Mouse (Mus musculus) CH12.LX (cell line): ENCODE measurements around the gene Gm20538.

Experiments used
- BHLHE40 ChIP-seq: IDR thresholded peaks from 2 replicates; pipeline ENCODE4 v1.6.1; 2011; ENCODE audit warnings: mild to moderate bottlenecking, low read depth, low read length, improper control_type of control experiment
- CTCF ChIP-seq, 2 experiments: IDR thresholded peaks in 1 of 2; conservative IDR thresholded peaks in 1 of 2; 2 replicates each; pipeline ENCODE4 v1.5.1; 2011 to 2012; ENCODE audit warnings: low read depth in 2 of 2, low read length in 2 of 2, improper control_type of control experiment in 1 of 2, inconsistent platforms in 1 of 2, mild to moderate bottlenecking in 1 of 2, moderate library complexity in 1 of 2
- E2F4 ChIP-seq: IDR thresholded peaks from 2 replicates; pipeline ENCODE4 v1.6.1; 2011; ENCODE audit warnings: low read depth, low read length, improper control_type of control experiment; ENCODE audit not compliant: insufficient replicate concordance
- ELF1 ChIP-seq: IDR thresholded peaks from 2 replicates; pipeline ENCODE4 v1.6.1; 2014; ENCODE audit warnings: low read depth, mild to moderate bottlenecking, inconsistent platforms, low read length, improper control_type of control experiment
- EP300 ChIP-seq: IDR thresholded peaks from 2 replicates; pipeline ENCODE4 v1.6.1; 2011; ENCODE audit warnings: low read length, improper control_type of control experiment
- JUN ChIP-seq: IDR thresholded peaks from 2 replicates; pipeline ENCODE4 v1.6.1; 2011; ENCODE audit warnings: low read depth, mild to moderate bottlenecking, low read length, improper control_type of control experiment, moderate library complexity; ENCODE audit not compliant: insufficient read depth
- MAX ChIP-seq: IDR thresholded peaks from 2 replicates; pipeline ENCODE4 v1.6.1; 2011; ENCODE audit warnings: low read length, improper control_type of control experiment
- POLR2A ChIP-seq: IDR thresholded peaks from 2 replicates; pipeline ENCODE4 v1.6.1; 2011; ENCODE audit warnings: low read depth, mild to moderate bottlenecking, improper control_type of control experiment, low read length
- TBP ChIP-seq: conservative IDR thresholded peaks from 2 replicates; pipeline ENCODE4 v1.6.1; 2011; ENCODE audit warnings: low read depth, low read length, improper control_type of control experiment
- ZC3H11A ChIP-seq: IDR thresholded peaks from 2 replicates; pipeline ENCODE4 v1.6.1; 2012; ENCODE audit warnings: low read depth, mild to moderate bottlenecking, inconsistent platforms, low read length, improper control_type of control experiment
- ZMIZ1 ChIP-seq: IDR thresholded peaks from 2 replicates; pipeline ENCODE4 v1.6.1; 2012; ENCODE audit warnings: low read depth, mild to moderate bottlenecking, inconsistent platforms, low read length, improper control_type of control experiment
- ZNF384 ChIP-seq: IDR thresholded peaks from 2 replicates; pipeline ENCODE4 v1.6.1; 2012; ENCODE audit warnings: low read depth, low read length, improper control_type of control experiment, inconsistent platforms

DNA sequence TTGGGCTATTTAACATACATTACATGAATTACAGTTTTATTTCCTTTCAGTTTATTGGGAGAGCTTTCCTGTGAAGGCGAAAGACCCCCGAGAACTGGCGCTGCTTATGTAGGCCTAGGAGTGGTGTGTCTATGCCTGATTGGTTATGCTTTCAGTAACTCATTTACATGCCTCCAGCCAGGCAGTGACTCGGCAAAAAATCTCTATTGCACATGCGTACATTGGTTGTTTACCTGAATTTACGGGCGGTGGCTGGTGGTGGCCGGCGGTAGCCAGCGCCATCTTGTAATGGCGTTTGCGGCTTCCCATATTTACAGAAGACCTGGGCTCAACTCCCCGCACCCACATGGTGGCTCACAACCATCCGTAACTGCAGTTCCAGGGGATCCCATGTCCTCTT, 41.5 kb upstream of the Gm20538 start:
- TF ChIP-seq MAX (no peak), POLR2A (no peak), ZC3H11A (no peak), EP300 (no peak), E2F4 (no peak), CTCF (conservative IDR thresholded peaks at IDR 0.05 in 1 of 2, IDR thresholded peaks at IDR 0.05 in 1 of 2; ENCODE audit: low read depth in 2 of 2, low read length in 2 of 2) (no peak), BHLHE40 (no peak), ELF1 (no peak), ZMIZ1 (no peak), ZNF384 (no peak), JUN (no peak), TBP (no peak)
